Mouse (Mus musculus) large intestine, adult 2 months (tissue): ENCODE results near the gene Mrpl52. TPM values are rescaled to one million over a fixed set of nuclear protein-coding genes. Genes with fewer than 3 reads are reported as not detected.

Experiments used
- DNase-seq: peaks from one replicate; pipeline ENCODE4 v3.0.0-alpha.2; 2012; ENCODE audit warnings: low read depth, low spot score
- WGBS: fragments of 180-500 bp; shearing (Covaris S2); methylation state at CpG from one replicate; pipeline ENCODE4 v1.1.7; 2018; 5-methylcytosine and 5-hydroxymethylcytosine counted together
- polyA plus RNA-seq: library from polyadenylated mRNA; depleted of rRNA; stranded (reverse); fragments of >200 nt; gene quantifications from 2 replicates; pipeline ENCODE4 v1.2.3, GENCODE M21; 2012; rRNA removed

The Mrpl52 gene
- polyA plus RNA-seq, result 315 and 345 TPM in 2 replicates

DNA sequence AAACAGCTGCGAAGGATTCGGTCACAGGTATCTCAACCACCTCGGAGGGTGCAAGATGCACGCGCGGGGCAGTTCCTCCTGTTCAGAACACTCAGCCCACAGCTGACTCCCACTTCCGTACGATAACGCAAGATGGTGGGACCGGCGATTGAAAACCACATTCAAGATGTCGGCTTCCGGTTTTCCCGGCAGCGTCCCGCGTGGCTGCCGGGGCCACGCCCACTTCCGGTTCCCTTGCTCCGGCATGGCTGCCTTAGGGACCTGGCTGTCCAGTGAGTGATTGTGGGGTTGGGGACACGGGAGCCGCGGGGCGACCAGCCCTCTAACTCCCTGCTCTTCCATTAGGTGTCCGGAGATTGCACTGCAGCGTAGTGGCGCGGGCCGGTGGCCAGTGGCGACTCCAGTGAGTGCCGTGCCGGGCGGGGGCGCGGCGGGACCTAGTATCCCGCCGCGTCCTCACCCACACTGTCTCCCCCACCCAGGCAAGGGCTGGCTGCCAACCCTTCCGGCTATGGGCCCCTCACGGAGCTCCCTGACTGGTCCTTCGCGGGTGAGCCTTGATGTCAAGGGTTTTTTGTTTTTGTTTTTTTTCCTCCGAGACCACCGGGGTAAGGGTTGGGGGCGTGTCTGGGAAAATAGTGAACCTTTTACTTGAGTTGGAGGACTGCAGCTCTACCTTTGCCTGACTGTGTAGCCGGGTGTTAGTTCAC, at the start of gene Mrpl52:
TSS of gene Mrpl52 (plus strand) at position 221 of the 710 bp plus-strand sequence.
- WGBS, result under 1% methylated on average over 48 of the region's 48 CpGs
- no peak for DNase-seq

DNA sequence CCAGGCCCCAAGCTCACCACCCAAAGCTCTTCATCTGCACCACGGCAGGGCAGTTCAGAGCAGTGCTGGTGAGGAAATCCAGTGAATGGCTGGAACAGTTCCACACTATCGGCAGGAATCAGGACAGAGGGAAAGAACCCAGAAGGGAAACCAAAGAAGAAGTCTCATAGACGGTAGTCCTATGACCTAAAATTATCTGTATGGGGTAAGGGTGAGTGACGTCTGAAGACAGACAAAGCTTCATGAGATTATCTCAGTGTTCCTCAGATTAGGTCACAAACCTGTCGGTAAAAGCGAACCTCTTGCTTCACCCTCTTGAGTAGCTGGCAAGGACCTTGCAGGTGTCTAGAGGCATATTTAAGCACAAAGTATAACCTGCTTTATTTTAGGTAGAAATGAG, 49.5 kb upstream of the Mrpl52 start:
- 79% methylated on average over 6 of the region's 6 CpGs for WGBS
- DNase-seq, result no peak

DNA sequence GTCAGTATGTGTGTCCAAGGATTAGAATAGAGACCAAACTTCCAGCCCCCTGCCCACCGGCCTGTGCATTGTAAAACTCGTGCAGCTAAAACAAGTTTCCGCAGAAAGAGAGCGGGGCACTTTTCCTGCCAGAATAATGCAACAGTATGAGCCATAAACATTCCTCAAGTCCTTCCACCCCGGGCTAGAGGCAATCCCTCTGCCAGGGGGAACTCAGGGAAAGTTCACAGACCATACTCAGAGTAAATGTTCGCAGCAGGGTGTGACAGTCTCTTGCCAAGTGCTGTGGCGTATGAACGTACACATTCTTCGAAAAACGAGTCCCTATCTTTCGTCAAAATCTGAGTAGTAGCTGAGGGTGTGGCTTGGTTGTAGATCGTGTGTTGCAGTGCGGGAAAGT, 47.1 kb upstream of the Mrpl52 start:
- no peak for DNase-seq
- 19% methylated on average over 13 of the region's 13 CpGs for WGBS

DNA sequence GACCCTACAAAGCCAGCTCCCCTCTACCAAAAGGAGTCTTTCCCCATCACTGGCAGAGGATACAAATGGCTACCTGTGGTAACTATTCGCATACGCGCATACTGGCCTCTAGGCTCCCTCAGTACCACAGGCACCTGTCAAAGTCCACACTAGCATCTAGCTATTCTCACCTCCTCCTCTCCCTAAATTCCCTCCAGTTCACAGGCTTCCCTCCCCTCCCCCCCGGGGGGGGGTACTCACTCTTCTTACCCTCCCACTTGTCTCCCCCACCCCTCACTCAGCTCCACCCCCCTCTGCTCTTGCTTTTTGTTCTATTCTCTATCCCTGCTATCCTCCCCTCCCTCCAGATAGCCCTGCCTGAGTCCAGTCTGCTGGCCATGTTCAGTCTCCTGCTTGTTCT, 46.1 kb upstream of the Mrpl52 start:
- no peak for DNase-seq
- WGBS, result 83% methylated on average over 4 of the region's 4 CpGs

DNA sequence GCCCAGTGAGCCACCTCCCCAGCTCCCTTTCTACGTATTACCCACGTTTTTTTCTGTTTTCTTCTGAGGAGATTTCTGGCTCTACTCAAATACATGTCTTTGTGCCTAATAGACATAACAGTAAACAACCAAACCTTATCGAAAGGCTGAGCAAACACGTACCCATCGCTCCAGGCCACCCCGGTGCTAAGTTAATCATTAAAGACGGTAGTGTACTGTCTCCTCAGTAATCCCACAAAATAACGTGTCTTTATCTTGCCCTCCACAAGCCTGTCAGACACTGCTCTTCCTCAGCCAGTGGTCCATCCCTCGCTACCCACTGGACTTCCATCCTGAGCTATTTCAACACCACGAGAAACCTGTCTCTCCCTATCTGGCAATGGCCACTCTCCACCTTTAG, 44.9 kb upstream of the Mrpl52 start:
- WGBS, result 35% methylated on average over 10 of the region's 10 CpGs
- no peak for DNase-seq

DNA sequence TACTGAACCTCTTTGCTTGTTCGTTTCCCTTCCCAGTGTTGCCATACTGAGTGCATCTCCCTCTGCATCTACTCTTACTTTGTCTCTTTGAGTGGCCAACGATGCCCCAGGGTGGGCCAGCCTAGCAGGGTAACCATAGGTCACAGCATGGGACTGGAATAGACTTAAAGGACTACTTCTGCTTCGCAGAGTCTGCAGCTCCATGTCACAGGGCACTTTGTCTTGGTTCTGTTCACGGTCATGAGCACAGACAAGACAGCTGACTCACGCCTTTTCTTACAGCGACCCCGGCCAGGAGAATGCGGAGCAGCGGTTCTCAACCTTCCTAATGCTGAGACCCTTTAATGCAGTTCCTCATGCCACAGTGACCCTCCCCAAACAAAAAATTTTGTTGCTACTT, 44.1 kb upstream of the Mrpl52 start:
- no peak for DNase-seq
- WGBS, result 61% methylated on average over 9 of the region's 9 CpGs

DNA sequence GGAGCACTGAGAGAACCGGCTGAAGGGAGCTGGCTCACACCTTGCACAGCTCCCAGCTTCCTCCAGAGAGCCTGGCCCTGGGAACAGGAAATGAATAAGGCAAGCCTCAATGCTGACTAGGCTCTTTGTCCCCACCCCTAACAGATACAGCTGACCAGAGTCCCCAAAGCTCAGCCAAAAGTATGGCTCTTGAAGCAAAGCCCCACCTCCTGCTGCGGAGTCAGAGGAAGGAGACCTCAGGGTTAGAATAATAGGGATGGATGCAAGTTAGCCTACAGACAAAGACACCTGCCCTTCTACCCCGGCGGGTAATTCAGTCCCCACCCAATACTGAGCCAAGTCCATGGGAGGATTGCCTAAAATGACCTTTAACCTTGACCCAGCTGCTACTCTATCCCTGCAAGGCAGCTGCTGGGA, 43.3 kb upstream of the Mrpl52 start:
- no peak for DNase-seq
- 15% methylated on average over 4 of the region's 4 CpGs for WGBS

DNA sequence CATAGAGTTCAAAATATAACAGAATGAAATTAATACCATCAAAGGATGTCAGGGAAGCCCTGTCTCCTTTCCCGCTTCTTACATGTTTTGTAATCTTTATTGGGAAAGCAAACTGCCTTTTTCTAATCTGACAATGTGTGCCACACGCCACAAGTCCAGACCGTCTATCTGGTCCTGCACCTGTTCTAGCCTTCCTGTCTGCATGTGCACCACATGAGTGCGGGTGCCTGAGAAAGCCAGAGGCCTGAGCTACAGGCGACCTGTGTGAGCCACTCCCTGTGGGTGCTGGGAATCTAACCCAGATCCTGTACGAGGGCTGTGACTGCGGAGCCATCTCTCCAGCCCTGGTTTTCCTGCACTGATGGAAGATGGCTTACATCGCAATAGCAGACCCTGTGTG, 42.3 kb upstream of the Mrpl52 start:
- WGBS, result 89% methylated on average over 8 of the region's 8 CpGs
- no peak for DNase-seq

DNA sequence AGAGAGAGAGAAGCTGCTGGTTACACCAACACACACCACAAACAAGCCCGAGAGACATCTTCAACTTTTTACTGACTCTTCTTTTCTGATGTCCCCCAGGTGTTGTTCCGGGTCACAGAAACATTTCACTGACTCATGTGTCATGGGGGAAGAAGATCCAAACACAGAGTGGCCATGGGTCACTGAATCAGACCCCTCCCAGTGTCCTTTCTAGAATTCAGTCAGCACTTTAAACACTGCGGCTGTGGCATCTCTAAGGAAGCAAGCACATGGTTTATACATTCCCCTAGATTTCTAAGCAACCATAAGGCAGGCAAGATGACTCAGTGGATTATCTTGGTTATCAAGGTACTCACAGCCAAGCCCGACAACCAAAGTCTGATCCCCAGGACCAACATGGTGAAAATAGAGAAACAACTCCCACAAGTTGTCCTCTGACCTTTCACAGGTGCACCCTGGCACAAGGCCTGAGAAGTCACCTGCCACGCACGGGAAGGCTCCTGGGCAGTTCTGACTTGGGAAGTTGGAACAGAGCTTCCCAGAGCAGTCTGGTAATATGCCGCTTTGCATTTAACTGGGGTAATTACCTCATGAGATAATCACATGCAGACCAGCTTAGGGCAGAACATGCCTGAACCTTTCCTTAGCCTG, 40.6 kb upstream of the Mrpl52 start:
- WGBS, result 46% methylated on average over 7 of the region's 7 CpGs
- DNase-seq, result no peak

DNA sequence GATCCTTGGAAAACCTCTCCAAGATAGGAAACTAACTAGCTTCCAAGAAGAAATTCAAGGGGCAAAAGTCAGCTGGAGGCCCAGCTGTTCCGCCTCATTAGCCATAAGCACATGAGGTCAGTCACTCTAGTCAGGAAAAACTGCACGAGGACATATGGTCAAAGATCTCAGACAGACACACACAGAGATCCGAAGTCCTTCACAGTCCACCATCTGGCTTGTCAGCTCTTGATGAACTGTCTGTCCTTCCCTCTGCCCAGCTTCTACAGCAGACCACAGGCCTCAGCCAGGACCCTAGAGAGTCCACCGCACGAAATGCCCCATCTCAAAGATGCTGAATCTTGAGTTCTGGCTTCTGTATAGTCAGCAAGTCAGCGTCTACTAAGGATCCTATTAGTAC, 39.2 kb upstream of the Mrpl52 start:
- no peak for DNase-seq
- WGBS, result 75% methylated on average over 6 of the region's 6 CpGs

DNA sequence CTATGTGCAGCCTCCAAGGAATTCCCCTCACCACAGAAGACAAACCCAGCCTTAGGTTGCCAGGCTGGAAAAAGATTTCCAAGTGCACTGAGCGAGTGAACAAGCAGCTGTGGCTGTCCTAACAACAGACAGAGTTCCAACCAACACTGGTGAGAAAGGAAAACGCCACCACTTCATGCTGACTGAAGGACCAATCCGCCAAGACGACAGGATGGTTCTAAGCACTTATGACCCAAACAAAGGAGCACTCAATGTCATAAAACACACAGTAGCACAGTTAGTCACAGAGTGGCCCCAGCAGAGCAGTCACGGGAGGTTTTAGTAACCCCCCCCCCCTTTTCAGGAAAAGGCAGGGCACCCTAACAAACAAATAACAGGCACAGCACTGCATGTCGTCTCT, 35.9 kb upstream of the Mrpl52 start:
- DNase-seq, result no peak
- WGBS, result 38% methylated on average over 6 of the region's 6 CpGs

DNA sequence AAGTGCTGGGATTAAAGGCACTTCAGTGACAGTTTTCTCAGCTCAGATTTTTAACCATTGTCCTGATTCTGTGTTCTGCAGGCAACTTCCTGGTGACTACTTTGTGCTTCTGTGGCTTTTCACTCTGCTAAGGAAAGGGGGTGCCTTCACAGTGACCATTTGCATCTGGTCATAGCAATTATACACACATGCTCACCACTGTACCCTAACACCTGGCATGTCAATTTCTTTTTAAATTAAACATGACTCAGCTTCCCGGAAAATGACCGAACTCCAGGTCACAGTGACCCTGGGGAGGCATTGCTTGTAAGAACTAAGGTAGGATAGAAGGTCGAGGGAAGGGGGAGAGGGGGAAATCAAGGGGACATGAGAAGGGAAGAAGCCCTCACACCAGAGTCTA, 32.9 kb upstream of the Mrpl52 start:
- no peak for DNase-seq
- WGBS, result 72% methylated on average over 3 of the region's 3 CpGs

DNA sequence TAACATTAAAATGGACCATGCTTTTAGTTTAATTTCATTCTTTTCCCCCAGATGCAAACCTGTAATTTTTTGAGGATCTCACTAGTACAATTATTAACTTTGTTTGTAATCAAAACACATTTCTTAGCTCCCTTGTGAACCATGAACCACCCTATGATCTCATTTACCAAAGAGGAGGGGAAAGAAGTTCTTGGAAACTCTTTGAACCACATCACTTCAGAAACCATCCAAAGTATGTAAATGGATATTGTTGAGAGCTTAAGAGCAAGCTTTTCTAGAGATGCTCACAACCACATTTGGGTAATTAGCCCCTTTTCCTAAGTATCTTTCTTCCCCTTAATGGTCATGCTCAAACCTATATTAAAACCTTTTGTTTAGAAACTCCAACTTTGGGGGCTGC, 32.4 kb upstream of the Mrpl52 start:
- no peak for DNase-seq

DNA sequence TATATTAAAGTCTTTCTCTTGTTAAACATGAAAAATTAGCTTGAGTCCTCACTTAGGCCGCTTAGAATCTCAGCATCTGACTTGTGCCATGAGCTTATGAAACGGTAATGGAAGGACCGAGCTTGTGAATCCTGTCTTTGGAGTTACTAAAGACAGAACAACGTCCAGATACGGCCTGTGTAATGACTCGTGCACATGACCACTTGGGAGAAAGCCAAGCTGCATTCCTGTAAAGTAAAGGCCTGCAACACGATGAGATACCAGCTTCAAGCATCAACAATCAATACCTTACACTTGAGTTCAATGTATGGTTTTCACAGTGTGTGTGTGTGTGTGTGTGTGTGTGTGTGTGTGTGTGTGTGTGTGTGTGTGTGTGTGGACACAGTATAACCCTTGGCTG, 30.0 kb upstream of the Mrpl52 start:
- 51% methylated on average over 7 of the region's 7 CpGs for WGBS
- DNase-seq, result no peak

DNA sequence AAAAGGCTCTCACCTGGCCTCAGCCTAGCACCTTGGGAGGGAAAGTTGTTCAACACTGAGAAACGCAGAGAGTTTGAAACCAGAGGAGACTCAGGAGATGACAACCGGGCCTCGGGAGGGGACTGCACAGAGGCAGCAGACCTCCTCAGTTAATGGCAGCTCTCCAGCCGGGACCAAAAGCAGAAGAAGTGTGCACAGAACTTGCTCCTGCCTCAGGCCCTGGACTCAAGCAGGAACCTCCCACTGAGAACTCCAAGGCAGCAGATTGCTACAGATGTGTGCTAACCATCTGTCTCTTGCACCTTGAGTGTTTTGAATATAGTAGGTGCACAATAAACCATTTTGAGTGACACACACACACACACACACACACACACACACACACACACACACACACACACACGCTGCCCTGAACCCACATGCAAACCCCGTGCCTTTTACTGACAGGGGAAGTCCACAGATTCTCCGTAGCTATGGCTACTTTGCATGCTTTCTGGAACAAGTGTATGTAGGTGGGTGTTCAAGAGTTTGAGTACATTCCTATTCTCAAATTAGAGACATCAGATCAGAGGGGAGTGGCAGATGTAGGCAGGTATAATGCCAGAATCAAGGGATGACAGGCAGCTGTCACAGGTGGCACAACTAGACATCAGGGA, 28.7 kb upstream of the Mrpl52 start:
- no peak for DNase-seq
- 85% methylated on average over 7 of the region's 7 CpGs for WGBS

DNA sequence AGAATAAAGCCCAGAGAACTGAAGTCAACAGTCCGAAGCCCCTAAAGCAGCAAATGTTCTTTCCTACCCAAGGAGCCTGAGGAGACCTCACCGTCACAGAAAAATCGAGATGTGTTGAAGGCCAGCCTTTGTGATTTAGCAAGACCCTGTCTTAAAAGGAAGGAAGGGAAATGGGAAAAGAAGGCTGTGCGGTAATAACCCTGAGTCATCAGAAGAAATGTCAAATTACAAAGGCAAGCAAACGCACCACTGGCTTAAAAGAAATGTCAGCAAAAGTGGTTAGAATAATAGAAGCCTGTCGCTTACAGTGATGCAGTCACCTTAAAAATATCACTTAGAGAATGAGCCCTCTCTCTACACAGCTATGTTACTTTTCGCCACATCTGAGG, 28.2 kb upstream of the Mrpl52 start:
- 64% methylated on average over 7 of the region's 7 CpGs for WGBS
- no peak for DNase-seq

DNA sequence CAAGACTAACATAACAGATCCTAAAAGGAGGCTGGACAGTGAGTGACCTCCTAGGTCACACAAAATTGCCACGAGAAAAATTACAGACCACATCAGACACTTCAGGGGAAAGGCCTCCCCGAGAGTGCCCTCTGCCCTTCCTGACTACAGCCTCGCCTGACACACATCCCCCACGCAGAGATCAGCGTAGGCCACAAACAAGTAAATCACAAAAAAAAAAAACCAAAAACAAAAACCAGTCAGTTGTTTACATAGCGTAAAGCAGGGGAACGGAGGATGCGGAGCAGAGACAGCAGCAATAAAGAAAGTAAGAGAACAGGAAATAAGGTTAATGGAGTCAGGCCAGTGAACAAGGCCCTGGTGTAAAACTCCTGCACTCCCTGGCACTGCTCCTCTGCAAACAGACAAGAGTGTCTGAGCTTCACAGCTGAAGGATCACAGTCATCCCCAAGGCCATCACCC, 27.8 kb upstream of the Mrpl52 start:
- WGBS, result 19% methylated on average over 8 of the region's 8 CpGs
- no peak for DNase-seq

DNA sequence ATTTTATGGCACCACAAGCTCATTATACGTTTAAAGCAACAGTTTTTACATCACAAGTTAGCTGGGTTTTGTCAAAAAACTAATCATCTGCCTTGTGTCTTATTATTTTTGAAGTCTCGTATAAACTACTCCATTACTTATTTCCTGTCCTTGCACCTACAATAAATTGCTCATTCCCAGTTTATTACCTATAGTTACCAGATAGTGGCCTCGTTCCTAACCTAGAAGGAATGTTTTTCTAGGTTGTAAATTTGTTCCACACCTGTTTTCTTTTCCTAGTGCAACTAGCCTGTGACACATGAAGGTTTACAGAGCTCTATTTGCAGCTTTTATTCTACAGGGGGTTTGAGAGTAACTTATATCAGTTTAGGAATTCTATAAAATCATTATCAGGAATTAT, 25.0 kb upstream of the Mrpl52 start:
- WGBS, result 26% methylated on average over 3 of the region's 3 CpGs
- no peak for DNase-seq

DNA sequence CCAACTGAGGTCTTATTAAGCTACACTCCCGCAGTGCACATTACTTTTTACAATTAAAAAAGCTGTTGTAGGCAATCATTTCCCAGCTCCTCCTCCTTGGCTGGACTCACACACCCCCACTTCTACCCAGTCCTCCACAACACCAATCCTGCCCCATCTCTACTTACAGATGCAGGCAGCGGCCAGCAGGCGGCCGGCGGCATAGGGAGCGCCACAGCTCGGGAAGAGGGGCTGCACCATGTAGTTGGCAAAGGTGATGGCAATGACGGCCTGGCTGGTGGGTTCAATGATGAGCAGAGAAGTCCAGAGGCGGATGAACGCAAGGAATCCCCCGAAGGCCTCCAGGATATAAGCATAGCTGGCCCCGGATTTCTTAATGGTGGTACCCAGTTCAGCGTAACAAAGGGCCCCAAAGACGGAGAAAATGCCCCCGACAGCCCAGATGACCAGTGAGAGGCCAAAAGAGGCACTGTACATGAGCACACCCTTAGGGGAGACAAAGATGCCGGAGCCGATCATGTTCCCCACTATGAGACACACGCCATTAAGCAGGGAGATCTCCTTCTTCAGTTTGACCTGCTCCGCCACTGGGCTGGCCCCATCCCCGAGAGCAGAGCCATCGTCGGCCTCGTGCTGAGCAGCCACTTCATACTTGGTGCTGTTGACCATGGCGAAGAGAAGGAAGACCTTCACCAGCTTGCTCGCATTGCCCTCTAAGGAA, 18.2 kb upstream of the Mrpl52 start:
- DNase-seq, result no peak
- 62% methylated on average over 25 of the region's 25 CpGs for WGBS

DNA sequence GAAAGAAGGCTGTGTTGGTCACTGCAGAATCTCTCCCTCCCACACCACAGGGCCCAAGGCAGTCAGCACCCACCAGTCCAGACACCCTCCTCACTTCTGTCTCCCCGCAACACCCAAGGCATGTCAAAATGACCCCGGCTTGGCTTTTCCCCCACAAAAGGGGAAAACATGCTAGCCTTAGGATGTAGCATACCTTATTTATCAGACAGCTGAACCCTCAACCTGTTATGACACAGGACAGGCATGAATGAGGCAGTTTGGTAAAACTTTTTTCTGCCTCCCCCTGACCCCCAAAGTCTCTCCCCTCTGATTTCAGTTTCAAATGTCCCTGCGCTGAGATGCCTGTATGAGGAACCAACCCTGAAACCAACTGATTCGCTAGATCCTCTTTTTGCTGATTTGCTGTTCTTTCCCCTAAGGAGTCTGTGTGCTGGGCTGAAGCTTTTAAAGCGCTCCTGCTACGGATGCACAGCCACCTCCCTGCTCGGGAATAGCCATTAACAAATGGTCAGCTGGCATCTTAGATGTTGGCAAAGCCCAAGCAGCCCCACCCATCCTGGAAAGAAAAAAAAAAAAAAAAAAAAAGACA, 17.6 kb upstream of the Mrpl52 start:
- 48% methylated on average over 7 of the region's 7 CpGs for WGBS
- no peak for DNase-seq
